Mouse (Mus musculus) neural tube, embryonic 11.5 days (tissue): ENCODE measurements around the gene Zfp72. TPM values are rescaled to one million over a fixed set of nuclear protein-coding genes. Genes with fewer than 3 reads are reported as not detected.

ENCODE experiments used
- microRNA counts: library from miRNA; unstranded; fragments of <30 nt; microRNA quantifications from one replicate; lab custom pipeline; 2015
- microRNA-seq: library from miRNA; unstranded; fragments of <30 nt; microRNA quantifications from one replicate; pipeline ENCODE4, GENCODE M21; 2016
- polyA plus RNA-seq: library from polyadenylated mRNA; unstranded; fragments of >200 nt; fragmentation: Nextera tagmentation; extraction: Ambion mirVana; gene quantifications from 2 replicates; pipeline ENCODE4 v1.2.1, GENCODE M21; 2014

Zfp72 gene
- polyA plus RNA-seq, 1 experiment from 2014 or later: 5.8 TPM

MicroRNAs encoded within 50 kb of the gene (microRNA counts, 519-probe panel; counts per million panel counts)
- 171 counts per million, percentile 57 among the panel's probes with 10 or more counts for microRNA mmu-miR-692 (lab: Ali Mortazavi, UCI)

Small RNA genes lying within 50 kb of the gene (microRNA-seq; reads per million reads assigned to microRNA genes)
- not detected for gene Mir692-3

Other genes with a start within 250 kb of the Zfp72 start
- 88.4 and 98.9 TPM in 2 replicates for gene Exoc3, start 182.1 kb downstream of the Zfp72 start, polyA plus RNA-seq
- gene Ahrr, start 98.5 kb downstream of the Zfp72 start, polyA plus RNA-seq: 0.55 and 2.0 TPM in 2 replicates
- 124 and 128 TPM in 2 replicates for gene Pdcd6, start 73.3 kb downstream of the Zfp72 start, polyA plus RNA-seq
- 228 and 255 TPM in 2 replicates for gene Sdha, start 40.6 kb downstream of the Zfp72 start, polyA plus RNA-seq
- 56.1 and 57.6 TPM in 2 replicates for gene Ccdc127, start 40.5 kb downstream of the Zfp72 start, polyA plus RNA-seq
- gene Lrrc14b, start 26.8 kb downstream of the Zfp72 start, polyA plus RNA-seq: not detected in 2 replicates
- 72.9 and 74.4 TPM in 2 replicates for gene Ftl1-ps1, start 8.9 kb upstream of the Zfp72 start, polyA plus RNA-seq
- gene Zfp825, start 103.2 kb upstream of the Zfp72 start, polyA plus RNA-seq: 18.5 and 22.6 TPM in 2 replicates
- gene Erap1, start 248.7 kb upstream of the Zfp72 start, polyA plus RNA-seq: 7.6 and 8.5 TPM in 2 replicates